Mouse (Mus musculus) thymus, postnatal 36 days (tissue): ENCODE results near the gene Asphd2.
A peak's percentile ranks its signal among the peaks of the same experiment; 100 is the strongest.

Experiments used
- DNase-seq, 2 experiments: peaks; one replicate each; pipeline ENCODE4 v3.0.0; 2022; ENCODE audit warnings: mixed read lengths in 2 of 2

Asphd2 gene

GRCm38 (mm10) chr5:112389352-112389751, 5.3 kb downstream of the Asphd2 start:
- DNase-seq, result no peak

GRCm38 (mm10) chr5:112385973-112386372, 8.7 kb downstream of the Asphd2 start:
- DNase-seq, result no peak

GRCm38 (mm10) chr5:112384805-112385472, 9.7 kb downstream of the Asphd2 start:
- no peak for DNase-seq

- DNase-seq, result no peak
Observed at GRCm38 (mm10) chr5:112382641-112383330, 11.9 kb downstream of the Asphd2 start.

- no peak for DNase-seq
Observed at GRCm38 (mm10) chr5:112382042-112382441, 12.6 kb downstream of the Asphd2 start.

- DNase-seq, result no peak
Observed at GRCm38 (mm10) chr5:112381154-112381553, 13.5 kb downstream of the Asphd2 start.

- DNase-seq, result no peak
Observed at GRCm38 (mm10) chr5:112378716-112379115, 15.9 kb downstream of the Asphd2 start.

- DNase-seq, result no peak
Observed at GRCm38 (mm10) chr5:112377380-112377779, 17.3 kb downstream of the Asphd2 start.

- peak; percentile 10 to 34 for DNase-seq
Observed at GRCm38 (mm10) chr5:112376111-112376510, 18.6 kb downstream of the Asphd2 start.

- no peak for DNase-seq
Observed at GRCm38 (mm10) chr5:112371933-112372332, 22.7 kb downstream of the Asphd2 start.

- no peak for DNase-seq
Observed at GRCm38 (mm10) chr5:112370236-112370813, 24.3 kb downstream of the Asphd2 start.

GRCm38 (mm10) chr5:112369326-112369725, 25.3 kb downstream of the Asphd2 start:
- peak; percentile 19 to 38 for DNase-seq

- peak; percentile 19 to 34 for DNase-seq
Observed at GRCm38 (mm10) chr5:112368666-112369065, 26.0 kb downstream of the Asphd2 start.

- DNase-seq, result no peak
Observed at GRCm38 (mm10) chr5:112367929-112368328, 26.7 kb downstream of the Asphd2 start.

GRCm38 (mm10) chr5:112367338-112367737, 27.3 kb downstream of the Asphd2 start:
- no peak for DNase-seq

- DNase-seq, result no peak
Observed at GRCm38 (mm10) chr5:112366879-112367278, 27.8 kb downstream of the Asphd2 start.

GRCm38 (mm10) chr5:112364184-112364797, 30.4 kb downstream of the Asphd2 start:
- no peak for DNase-seq

GRCm38 (mm10) chr5:112360077-112360476, 34.6 kb downstream of the Asphd2 start:
- no peak for DNase-seq

- no peak for DNase-seq
Observed at GRCm38 (mm10) chr5:112359520-112359919, 35.1 kb downstream of the Asphd2 start.

GRCm38 (mm10) chr5:112356322-112356721, 38.3 kb downstream of the Asphd2 start:
- no peak for DNase-seq

GRCm38 (mm10) chr5:112355910-112356309, 38.8 kb downstream of the Asphd2 start, which contains the start of gene Gm6583:
Gm6583 (minus strand) TSS chr5:112356033.
- DNase-seq, result no peak

GRCm38 (mm10) chr5:112355493-112355892, 39.2 kb downstream of the Asphd2 start:
- DNase-seq, result no peak

GRCm38 (mm10) chr5:112349169-112349568, 45.5 kb downstream of the Asphd2 start:
- DNase-seq, result no peak
